Mouse (Mus musculus) megakaryocyte-erythroid progenitor cell, adult 5-6 weeks (primary cell): ENCODE data around the gene Gm853. TPM values are rescaled to one million over a fixed set of nuclear protein-coding genes. Genes with fewer than 3 reads are reported as not detected.

ENCODE experiments used
- total RNA-seq, 2 experiments: library from RNA; stranded (forward) in 1 of 2; stranded (reverse) in 1 of 2; fragments of 200-1000, 215-1000 nt in 1 of 2; fragments of >200 nt in 1 of 2; fragmentation: Nextera tagmentation in 1 of 2; gene quantifications; 2 replicates each; pipeline ENCODE4 v1.2.3; 2014 to 2017

Gene Gm853
- total RNA-seq, 2 experiments from 2014 or later = not detected

Other genes with a start within 250 kb of the Gm853 start
- gene Adgrb2, start 237.5 kb downstream of the Gm853 start, total RNA-seq (2014; fragmentation: Nextera tagmentation) = 1.2 TPM in 1 of 2 replicates, not detected in the other
- not detected in 2 replicates for gene Adgrb2, start 237.5 kb downstream of the Gm853 start, total RNA-seq (2017)
- 7.1 TPM in 1 of 2 replicates, not detected in the other for gene Col16a1, start 174.6 kb downstream of the Gm853 start, total RNA-seq (2014; fragmentation: Nextera tagmentation)
- gene Col16a1, start 174.6 kb downstream of the Gm853 start, total RNA-seq (2017) = 0.52 and 9.1 TPM in 2 replicates
- gene Pef1, start 119.8 kb downstream of the Gm853 start, total RNA-seq (2014; fragmentation: Nextera tagmentation) = 27.0 and 57.4 TPM in 2 replicates
- 8.8 and 15.2 TPM in 2 replicates for gene Pef1, start 119.8 kb downstream of the Gm853 start, total RNA-seq (2017)
- gene Hcrtr1, start 83.0 kb downstream of the Gm853 start, total RNA-seq (2014; fragmentation: Nextera tagmentation) = not detected in 2 replicates
- not detected in 2 replicates for gene Hcrtr1, start 83.0 kb downstream of the Gm853 start, total RNA-seq (2017)
- gene Tinagl1, start 47.3 kb downstream of the Gm853 start, total RNA-seq (2014; fragmentation: Nextera tagmentation) = 2.7 and 15.3 TPM in 2 replicates
- gene Tinagl1, start 47.3 kb downstream of the Gm853 start, total RNA-seq (2017) = 1.8 and 2.7 TPM in 2 replicates
- gene Serinc2, start 56.8 kb upstream of the Gm853 start, total RNA-seq (2014; fragmentation: Nextera tagmentation) = not detected in 2 replicates
- not detected in 2 replicates for gene Serinc2, start 56.8 kb upstream of the Gm853 start, total RNA-seq (2017)
- gene Fabp3, start 86.2 kb upstream of the Gm853 start, total RNA-seq (2014; fragmentation: Nextera tagmentation) = not detected in 2 replicates
- not detected in 2 replicates for gene Fabp3, start 86.2 kb upstream of the Gm853 start, total RNA-seq (2017)
- gene Gm10570, start 86.3 kb upstream of the Gm853 start, total RNA-seq (2014; fragmentation: Nextera tagmentation) = not detected in 2 replicates
- not detected in 2 replicates for gene Gm10570, start 86.3 kb upstream of the Gm853 start, total RNA-seq (2017)
- 37.6 and 62.0 TPM in 2 replicates for gene Zcchc17, start 137.5 kb upstream of the Gm853 start, total RNA-seq (2014; fragmentation: Nextera tagmentation)
- 80.6 and 99.6 TPM in 2 replicates for gene Zcchc17, start 137.5 kb upstream of the Gm853 start, total RNA-seq (2017)
- gene Snrnp40, start 137.7 kb upstream of the Gm853 start, total RNA-seq (2014; fragmentation: Nextera tagmentation) = 96.3 and 106 TPM in 2 replicates
- 83.7 and 96.3 TPM in 2 replicates for gene Snrnp40, start 137.7 kb upstream of the Gm853 start, total RNA-seq (2017)